Mouse (Mus musculus): Measurements from ENCODE around the gene Sft2d1. TPM values are rescaled to one million over a fixed set of nuclear protein-coding genes. Genes with fewer than 3 reads are reported as not detected.
"Not testable (repeated sequence)": the region's sequence is repeated elsewhere in the genome, so short reads cannot be mapped to it uniquely, and the experiment has no call there.

Sft2d1 gene
- polyA plus RNA-seq, 1 experiment from 2014 or later: 58.6 TPM

- H3K4me2 ChIP-seq: no peak overlapping the region
- H3K27me3 ChIP-seq: no peaks in the 10 kb centered on the region
- H3K4me1 ChIP-seq (replicated peaks): 0 out of 2 replicates have a peak, but pooled peaks cover 2% of the 10 kb centered on the region
- no peaks in the 10 kb centered on the region for H3K36me3 ChIP-seq
- 71% methylated on average over 7 of the region's 7 CpGs for WGBS
- no peaks in the 10 kb centered on the region for H3K9me3 ChIP-seq (replicated peaks)
- no peak overlapping the region for H3K27ac ChIP-seq
- ATAC-seq (replicated peaks; ENCODE audit: insufficient number of reproducible peaks, insufficient read depth, low FRiP score, low read depth): no peak
- no peak overlapping the region for H3K9ac ChIP-seq
- H3K4me3 ChIP-seq: no peak overlapping the region
Observed at GRCm38 (mm10) chr17:8302772-8303438, 8.0 kb upstream of the Sft2d1 start.

GRCm38 (mm10) chr17:8303671-8304070 lies 7.2 kb upstream of the Sft2d1 start:
- 65% methylated on average over 5 of the region's 5 CpGs for WGBS
- no peak for ATAC-seq (replicated peaks; ENCODE audit: insufficient number of reproducible peaks, insufficient read depth, low FRiP score, low read depth)

GRCm38 (mm10) chr17:8305801-8306200 lies 5.1 kb upstream of the Sft2d1 start:
- no peak overlapping the region for H3K27ac ChIP-seq
- 0 out of 2 replicates have a peak, but pooled peaks have one; percentile 47 for ATAC-seq (replicated peaks; ENCODE audit: insufficient number of reproducible peaks, insufficient read depth, low FRiP score, low read depth)

More at GRCm38 (mm10) chr17:8303671-8304070, 7.2 kb upstream of the Sft2d1 start:
- Histone ChIP-seq H3K4me2 (no peak overlapping the region), H3K36me3 (no peaks in the 10 kb centered on the region), H3K27ac (no peak overlapping the region), H3K9me3 (replicated peaks) (no peaks in the 10 kb centered on the region), H3K4me1 (replicated peaks) (0 out of 2 replicates have a peak, but pooled peaks cover 2% of the 10 kb centered on the region), H3K4me3 (no peak overlapping the region), H3K9ac (no peak overlapping the region), H3K27me3 (no peaks in the 10 kb centered on the region)

GRCm38 (mm10) chr17:8311751-8312150 lies 849 bp downstream of the Sft2d1 start:
- Histone ChIP-seq H3K36me3 (no peaks in the 10 kb centered on the region), H3K27ac (no peak overlapping the region), H3K4me3 (peak overlapping the region; percentile 67), H3K4me1 (replicated peaks) (peaks cover 17% of the 10 kb centered on the region), H3K4me2 (peak overlapping the region; percentile 70), H3K9ac (peak overlapping the region; percentile 76), H3K9me3 (replicated peaks) (no peaks in the 10 kb centered on the region), H3K27me3 (no peaks in the 10 kb centered on the region)
- 35% methylated on average over 3 of the region's 3 CpGs for WGBS
- ATAC-seq (replicated peaks; ENCODE audit: insufficient number of reproducible peaks, insufficient read depth, low FRiP score, low read depth): no peak

More at GRCm38 (mm10) chr17:8305801-8306200, 5.1 kb upstream of the Sft2d1 start:
- H3K4me2 ChIP-seq: no peak overlapping the region
- H3K27me3 ChIP-seq: no peaks in the 10 kb centered on the region
- no peaks in the 10 kb centered on the region for H3K36me3 ChIP-seq
- 0 out of 2 replicates have a peak, but pooled peaks cover 2% of the 10 kb centered on the region for H3K4me1 ChIP-seq (replicated peaks)
- WGBS: 17% methylated on average over 3 of the region's 3 CpGs
- no peak overlapping the region for H3K9ac ChIP-seq
- H3K9me3 ChIP-seq (replicated peaks): no peaks in the 10 kb centered on the region
- H3K4me3 ChIP-seq: no peak overlapping the region

GRCm38 (mm10) chr17:8313976-8314375 lies 3.1 kb downstream of the Sft2d1 start:
- no peak for ATAC-seq (replicated peaks; ENCODE audit: insufficient number of reproducible peaks, insufficient read depth, low FRiP score, low read depth)
- H3K4me1 ChIP-seq (replicated peaks): peaks cover 17% of the 10 kb centered on the region
- WGBS: 86% methylated on average over 3 of the region's 3 CpGs
- H3K27ac ChIP-seq: no peak overlapping the region
- H3K9me3 ChIP-seq (replicated peaks): no peaks in the 10 kb centered on the region
- no peak overlapping the region for H3K9ac ChIP-seq
- no peak overlapping the region for H3K4me2 ChIP-seq
- no peak overlapping the region for H3K4me3 ChIP-seq
- H3K36me3 ChIP-seq: no peaks in the 10 kb centered on the region
- no peaks in the 10 kb centered on the region for H3K27me3 ChIP-seq

- Histone ChIP-seq H3K36me3 (no peaks in the 10 kb centered on the region; the same call in 1 of the 2 replicates), H3K4me2 (no peak overlapping the region), H3K9me3 (replicated peaks) (no peaks in the 10 kb centered on the region), H3K4me1 (replicated peaks) (peaks cover 17% of the 10 kb centered on the region), H3K4me3 (no peak overlapping the region), H3K9ac (no peak overlapping the region), H3K27me3 (no peaks in the 10 kb centered on the region), H3K27ac (no peak overlapping the region)
- ATAC-seq (replicated peaks; ENCODE audit: insufficient number of reproducible peaks, insufficient read depth, low FRiP score, low read depth): no peak
- WGBS: 86% methylated on average over 1 of the region's 1 CpGs
Observed at GRCm38 (mm10) chr17:8316251-8316650, 5.3 kb downstream of the Sft2d1 start.

GRCm38 (mm10) chr17:8326877-8327276 lies 16.0 kb downstream of the Sft2d1 start:
- not testable (repeated sequence) for H3K9ac ChIP-seq; H3K4me1 ChIP-seq (replicated peaks); H3K36me3 ChIP-seq; H3K27me3 ChIP-seq; ATAC-seq (replicated peaks; ENCODE audit: insufficient number of reproducible peaks, insufficient read depth, low FRiP score, low read depth); H3K9me3 ChIP-seq (replicated peaks); H3K27ac ChIP-seq; H3K4me3 ChIP-seq; H3K4me2 ChIP-seq
- WGBS: 91% methylated on average over 10 of the region's 11 CpGs

- Histone ChIP-seq H3K4me1 (replicated peaks) (no peaks in the 10 kb centered on the region), H3K36me3 (0 out of 2 replicates have a peak, but pooled peaks cover 8% of the 10 kb centered on the region), H3K4me2 (no peak overlapping the region), H3K27ac (no peak overlapping the region), H3K9ac (no peak overlapping the region), H3K27me3 (no peaks in the 10 kb centered on the region), H3K4me3 (no peak overlapping the region), H3K9me3 (replicated peaks) (no peaks in the 10 kb centered on the region)
- ATAC-seq (replicated peaks; ENCODE audit: insufficient number of reproducible peaks, insufficient read depth, low FRiP score, low read depth): no peak
- WGBS: 67% methylated on average over 7 of the region's 7 CpGs
Observed at GRCm38 (mm10) chr17:8328511-8329174, 17.7 kb downstream of the Sft2d1 start.

- H3K27me3 ChIP-seq: no peaks in the 10 kb centered on the region
- 0 out of 2 replicates have a peak, but pooled peaks cover 8% of the 10 kb centered on the region for H3K36me3 ChIP-seq
- 62% methylated on average over 5 of the region's 5 CpGs for whole genome bisulfite sequencing
- H3K4me2 ChIP-seq: no peak overlapping the region
- no peak overlapping the region for H3K9ac ChIP-seq
- no peak for ATAC-seq (replicated peaks; ENCODE audit: insufficient number of reproducible peaks, insufficient read depth, low FRiP score, low read depth)
- H3K4me1 ChIP-seq (replicated peaks): no peaks in the 10 kb centered on the region
- no peak overlapping the region for H3K27ac ChIP-seq
- no peaks in the 10 kb centered on the region for H3K9me3 ChIP-seq (replicated peaks)
- no peak overlapping the region for H3K4me3 ChIP-seq
Observed at GRCm38 (mm10) chr17:8330602-8331001, 19.7 kb downstream of the Sft2d1 start.

- not testable (repeated sequence) for H3K9me3 ChIP-seq (replicated peaks); H3K9ac ChIP-seq; ATAC-seq (replicated peaks; ENCODE audit: insufficient number of reproducible peaks, insufficient read depth, low FRiP score, low read depth); H3K36me3 ChIP-seq; H3K4me3 ChIP-seq; H3K4me2 ChIP-seq; H3K27ac ChIP-seq
- H3K4me1 ChIP-seq (replicated peaks): peaks cover 22% of the 10 kb centered on the region
- H3K27me3 ChIP-seq: peaks cover 34% of the 10 kb centered on the region
- 92% methylated on average over 1 of the region's 5 CpGs for WGBS
Observed at GRCm38 (mm10) chr17:8337159-8337558, 26.3 kb downstream of the Sft2d1 start, which contains the start of gene Prr18. Gene Prr18, plus strand, starts transcription at chr17:8337459.

GRCm38 (mm10) chr17:8339666-8340374 lies 28.9 kb downstream of the Sft2d1 start:
- H3K27ac ChIP-seq: no peak overlapping the region
- peaks cover 22% of the 10 kb centered on the region for H3K4me1 ChIP-seq (replicated peaks)
- no peaks in the 10 kb centered on the region for H3K36me3 ChIP-seq
- H3K9me3 ChIP-seq (replicated peaks): no peaks in the 10 kb centered on the region
- WGBS: 25% methylated on average over 8 of the region's 8 CpGs
- ATAC-seq (replicated peaks; ENCODE audit: insufficient number of reproducible peaks, insufficient read depth, low FRiP score, low read depth): no peak
- H3K9ac ChIP-seq: no peak overlapping the region
- H3K27me3 ChIP-seq: peaks cover 52% of the 10 kb centered on the region
- H3K4me2 ChIP-seq: peak overlapping the region; percentile 92
- peak overlapping the region; percentile 54 for H3K4me3 ChIP-seq

All from heart, embryonic 15.5 days (tissue).